Mouse (Mus musculus) ES-E14 (cell line): ENCODE measurements around the gene Oxsm. TPM values are rescaled to one million over a fixed set of nuclear protein-coding genes. Genes with fewer than 3 reads are reported as not detected.

ENCODE experiments used
- DNase-seq: peaks from one replicate; pipeline ENCODE4 v3.0.0-alpha.2; 2013; ENCODE audit warnings: low read depth, low spot score
- H3K27ac ChIP-seq: 2 replicates; pipeline ENCODE4 v1.5.1; 2012; ENCODE audit warnings: low read depth, mild to moderate bottlenecking, low read length, moderate library complexity, mixed read lengths; ENCODE audit not compliant: poor library complexity, insufficient read depth, severe bottlenecking
- H3K36me3 ChIP-seq: 2 replicates; pipeline ENCODE4 v1.6.1; 2012; ENCODE audit warnings: mild to moderate bottlenecking, low read length, moderate library complexity, mixed read lengths; ENCODE audit not compliant: control insufficient read depth, poor library complexity, insufficient read depth, severe bottlenecking
- H3K4me1 ChIP-seq, 2 experiments: fragments of 150-350 bp in 1 of 2; sonication (generic) in 1 of 2; 2 replicates each; pipeline ENCODE4 v1.6.1; 2012; ENCODE audit warnings: low read length in 2 of 2, mild to moderate bottlenecking in 1 of 2, mixed read lengths in 1 of 2; ENCODE audit not compliant: control insufficient read depth in 2 of 2, insufficient read depth in 2 of 2, poor library complexity in 1 of 2
- H3K4me3 ChIP-seq, 2 experiments: fragments of 150-350 bp in 1 of 2; sonication (generic) in 1 of 2; 2 replicates each; pipeline ENCODE4 v1.5.1; 2012; ENCODE audit warnings: low read length in 2 of 2, low read depth in 1 of 2, mild to moderate bottlenecking in 1 of 2, mixed read lengths in 1 of 2; ENCODE audit not compliant: insufficient read depth in 1 of 2, poor library complexity in 1 of 2, severe bottlenecking in 1 of 2
- H3K9ac ChIP-seq: 2 replicates; pipeline ENCODE4 v1.6.1; 2012; ENCODE audit warnings: low read depth, mild to moderate bottlenecking, low read length, mixed read lengths; ENCODE audit not compliant: poor library complexity, insufficient read depth, severe bottlenecking
- H3K9me3 ChIP-seq: fragments of 150-350 bp; sonication (generic); 2 replicates; pipeline ENCODE4 v1.6.1; 2012; ENCODE audit warnings: low read depth, mild to moderate bottlenecking, low read length; ENCODE audit not compliant: control insufficient read depth, insufficient read depth
- CHD2 ChIP-seq: IDR thresholded peaks from 2 replicates; pipeline ENCODE4 v1.6.1; 2014; ENCODE audit warnings: mild to moderate bottlenecking, low read depth, low read length, inconsistent platforms
- HCFC1 ChIP-seq: IDR thresholded peaks from 2 replicates; pipeline ENCODE4 v1.6.1; 2012; ENCODE audit warnings: low read length, inconsistent platforms, borderline replicate concordance; ENCODE audit not compliant: insufficient read depth
- MAFK ChIP-seq: IDR thresholded peaks from 2 replicates; pipeline ENCODE4 v1.6.1; 2014; ENCODE audit warnings: mild to moderate bottlenecking, low read depth, low read length, inconsistent platforms; ENCODE audit not compliant: insufficient read depth
- ZC3H11A ChIP-seq: IDR thresholded peaks from 2 replicates; pipeline ENCODE4 v1.6.1; 2012; ENCODE audit warnings: low read depth, mild to moderate bottlenecking, inconsistent platforms, low read length, borderline replicate concordance
- ZNF384 ChIP-seq: IDR thresholded peaks from 2 replicates; pipeline ENCODE4 v1.6.1; 2012; ENCODE audit warnings: low read depth, low read length, inconsistent platforms
- in situ Hi-C, 2 experiments: fragments of 600-800 bp; cut with MboI; formaldehyde crosslinking; loops; one replicate each; pipeline ENCODE4 v1.15.1; 2025; ENCODE audit warnings: low sequenced_read_pairs in 2 of 2, inconsistent platforms in 1 of 2; ENCODE audit not compliant: unreplicated experiment in 2 of 2
- total RNA-seq: library from RNA; depleted of rRNA; stranded (reverse); fragments of 300-350 nt; gene quantifications from 2 replicates; pipeline ENCODE4 v1.2.3, GENCODE M21; 2012

The Oxsm gene
- total RNA-seq, 1 experiment, result 6.7 TPM

DNA sequence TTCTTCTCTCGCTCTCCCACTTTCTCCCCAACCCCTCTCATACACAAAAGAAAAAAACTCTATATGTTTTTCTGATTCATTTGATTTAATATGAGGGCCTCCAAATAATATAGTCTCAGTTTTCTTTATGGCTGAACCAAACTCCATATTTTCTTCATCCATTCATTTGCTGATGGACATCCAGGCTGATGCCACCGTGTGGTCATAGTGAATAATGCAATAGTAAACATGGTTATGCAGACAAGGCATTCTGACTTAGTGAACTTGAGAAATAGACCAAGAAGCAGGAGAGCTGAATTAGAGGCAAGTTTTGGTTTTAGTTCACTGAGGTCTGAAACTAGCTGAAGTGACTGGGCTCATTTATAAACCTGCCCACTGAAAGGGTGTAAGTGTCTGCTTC is 30.6 kb downstream of the Oxsm start:
- no peak overlapping the region for H3K9ac ChIP-seq
- H3K4me1 ChIP-seq, result no peaks in the 10 kb centered on the region
- TF ChIP-seq ZC3H11A (0 out of 2 replicates have a peak, but pooled peaks have one; percentile 15), HCFC1 (no peak), ZNF384 (no peak)
- no peak overlapping the region for H3K4me3 ChIP-seq
- in situ Hi-C loops, result no loop called here
- no peaks in the 10 kb centered on the region for H3K36me3 ChIP-seq
- no peak overlapping the region for H3K27ac ChIP-seq
- no peaks in the 10 kb centered on the region for H3K9me3 ChIP-seq
- no peak for DNase-seq

GRCm38 (mm10) chr14:16207722-16208121 is 41.9 kb downstream of the Oxsm start:
- H3K4me1 ChIP-seq, result no peaks in the 10 kb centered on the region
- peaks cover 2% of the 10 kb centered on the region for H3K9me3 ChIP-seq
- no peak overlapping the region for H3K9ac ChIP-seq
- no peaks in the 10 kb centered on the region for H3K36me3 ChIP-seq
- in situ Hi-C loops, result no loop called here
- H3K4me3 ChIP-seq, result no peak overlapping the region
- no peak for TF ChIP-seq CHD2
- no peak for TF ChIP-seq ZC3H11A
- no peak for TF ChIP-seq MAFK
- no peak for TF ChIP-seq HCFC1
- no peak overlapping the region for H3K27ac ChIP-seq
- DNase-seq, result no peak

DNA sequence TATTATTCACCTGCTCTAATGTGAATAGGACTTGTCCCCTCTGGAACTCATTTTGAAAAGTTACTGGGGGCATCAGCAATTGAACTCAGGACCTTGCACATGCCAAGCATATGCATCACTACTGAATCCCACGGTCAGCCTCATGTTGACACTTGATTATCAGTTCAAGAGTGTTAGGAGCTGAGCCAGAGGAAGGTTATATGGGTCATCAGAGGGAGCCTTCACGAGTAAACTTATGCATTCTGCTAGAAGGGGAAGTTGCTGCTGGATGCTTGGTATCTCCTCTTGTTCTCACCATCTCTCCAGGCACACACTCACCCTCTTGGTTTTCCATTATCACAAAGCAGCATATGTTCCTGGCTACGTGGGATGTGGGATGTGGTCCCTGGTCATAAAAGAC is 47.9 kb downstream of the Oxsm start:
- no peak for TF ChIP-seq CHD2
- no peak for TF ChIP-seq MAFK
- TF ChIP-seq ZNF384, result no peak
- no peak for TF ChIP-seq HCFC1
- no peak for TF ChIP-seq ZC3H11A
- no peak for DNase-seq
- in situ Hi-C loops, result no loop called here
- H3K4me3 ChIP-seq, result no peak overlapping the region
- H3K4me1 ChIP-seq, result no peaks in the 10 kb centered on the region
- H3K9me3 ChIP-seq, result peaks cover 2% of the 10 kb centered on the region
- H3K27ac ChIP-seq, result no peak overlapping the region
- H3K36me3 ChIP-seq, result no peaks in the 10 kb centered on the region
- H3K9ac ChIP-seq, result no peak overlapping the region

DNA sequence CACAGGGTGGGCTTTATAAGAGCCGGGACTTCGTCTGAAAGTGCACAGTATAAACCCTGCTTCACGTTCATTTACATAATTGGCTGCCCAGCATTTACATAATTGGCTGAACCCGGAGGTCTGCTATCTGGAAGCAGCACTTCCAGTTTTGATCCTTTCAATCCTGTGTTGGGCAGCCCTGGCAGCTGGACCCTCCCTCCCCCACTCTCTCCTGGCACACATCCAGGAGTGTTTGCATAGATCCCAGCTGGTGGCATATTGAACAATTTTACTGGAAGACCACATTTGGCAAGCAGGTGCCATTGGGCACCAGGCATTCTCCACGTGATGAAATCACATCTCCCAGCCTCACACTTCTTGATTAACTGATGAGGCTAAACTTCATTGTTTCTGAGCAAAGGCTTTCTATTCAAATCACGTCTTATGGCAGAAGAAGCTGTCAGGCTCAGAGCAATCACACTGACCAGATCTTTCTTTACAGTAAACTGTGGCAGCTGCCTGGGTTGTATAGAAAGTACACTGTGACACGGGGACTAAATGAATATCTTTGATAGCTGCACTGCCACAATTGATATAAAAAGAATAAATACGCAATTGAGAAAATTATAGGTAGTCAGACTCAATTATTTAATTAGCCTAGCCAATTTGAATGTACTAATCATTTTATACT is 48.5 kb downstream of the Oxsm start:
- in situ Hi-C loops, result no loop called here
- DNase-seq, result no peak

More for the DNA sequence above, 48.5 kb downstream of the Oxsm start:
- no peak for TF ChIP-seq ZNF384
- no peak for TF ChIP-seq MAFK
- no peak for TF ChIP-seq CHD2
- TF ChIP-seq HCFC1, result no peak
- TF ChIP-seq ZC3H11A, result no peak
- H3K27ac ChIP-seq, result no peak overlapping the region
- H3K9me3 ChIP-seq, result peaks cover 2% of the 10 kb centered on the region
- H3K36me3 ChIP-seq, result no peaks in the 10 kb centered on the region
- no peak overlapping the region for H3K9ac ChIP-seq
- no peak overlapping the region for H3K4me3 ChIP-seq
- H3K4me1 ChIP-seq, result no peaks in the 10 kb centered on the region
